Mouse (Mus musculus) embryonic fibroblast, embryonic 13.5 days (primary cell): Measurements from ENCODE around the gene Jarid2.

ENCODE experiments used
- CTCF ChIP-seq: IDR thresholded peaks from 2 replicates; pipeline ENCODE4 v1.5.1; 2011; ENCODE audit warnings: mild to moderate bottlenecking, control low read depth, low read length, moderate library complexity, borderline replicate concordance; ENCODE audit not compliant: insufficient read depth
- POLR2A ChIP-seq: IDR thresholded peaks from 2 replicates; pipeline ENCODE4 v1.6.1; 2011; ENCODE audit warnings: low read depth, mild to moderate bottlenecking, control low read depth, low read length, moderate library complexity

DNA sequence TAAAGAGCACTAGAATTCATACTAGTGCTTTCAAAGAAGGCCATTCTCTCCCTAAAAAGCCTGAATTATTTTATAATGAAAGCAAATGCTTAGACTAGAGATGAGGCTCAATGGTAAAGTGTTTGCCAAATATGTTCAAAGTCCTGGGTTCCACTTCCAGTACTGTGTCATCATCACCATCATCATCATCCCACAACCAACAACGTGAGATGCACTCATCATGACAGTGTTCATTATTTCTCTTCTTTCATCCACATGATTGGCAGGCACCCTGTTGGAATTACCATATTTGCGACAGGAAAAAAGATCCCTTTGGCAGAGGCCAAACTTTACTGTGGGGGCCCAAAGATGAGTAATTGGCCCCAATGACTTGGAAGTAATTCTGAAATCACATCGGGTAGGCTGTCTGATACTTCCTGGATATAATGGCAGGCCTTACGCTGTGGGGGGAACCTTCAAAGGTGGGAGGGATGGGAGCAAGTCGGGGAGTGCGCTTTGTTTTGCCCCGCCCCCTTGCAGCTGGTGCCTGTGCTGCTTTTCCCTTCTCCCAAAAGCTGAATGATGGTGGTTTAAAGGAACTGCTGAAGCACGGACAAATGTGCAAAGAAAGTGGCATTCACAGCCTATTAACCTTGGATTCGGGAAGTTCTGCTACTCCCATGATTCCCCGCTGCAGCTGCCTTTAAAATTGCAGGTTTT lies 13.9 kb upstream of the Jarid2 start:
- TF ChIP-seq CTCF: no peak
- no peak for TF ChIP-seq POLR2A
